Mouse (Mus musculus) retina, adult 2 months (tissue): Measurements from ENCODE around the gene Areg.
A peak's percentile ranks its signal among the peaks of the same experiment; 100 is the strongest.

Experiments used
- DNase-seq: peaks from one replicate; pipeline ENCODE4 v3.0.0-alpha.2; 2012; ENCODE audit warnings: low read depth, low spot score

The Areg gene

DNA sequence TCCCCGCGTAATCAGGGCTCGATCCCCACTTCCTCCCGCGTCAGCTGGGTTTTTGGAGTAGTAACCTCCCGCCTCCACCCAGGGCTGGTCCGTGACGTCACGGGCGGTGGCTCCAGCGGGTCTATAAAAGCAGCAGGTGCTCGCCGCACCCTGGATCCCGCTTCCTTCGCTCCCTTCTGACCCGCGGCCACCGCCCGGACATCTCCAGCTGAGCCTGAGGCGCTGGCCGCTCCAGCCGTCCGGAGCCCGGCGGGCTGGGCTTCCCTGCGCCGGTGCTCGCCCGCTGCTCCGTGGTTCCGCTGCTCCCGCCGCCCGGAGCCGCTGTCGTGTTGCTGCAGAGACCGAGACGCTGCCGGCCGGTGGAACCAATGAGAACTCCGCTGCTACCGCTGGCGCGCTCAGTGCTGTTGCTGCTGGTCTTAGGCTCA, at the start of gene Areg:
Gene Areg (plus strand): TSS at position 154 of the 428 bp plus-strand sequence.
- no peak for DNase-seq

DNA sequence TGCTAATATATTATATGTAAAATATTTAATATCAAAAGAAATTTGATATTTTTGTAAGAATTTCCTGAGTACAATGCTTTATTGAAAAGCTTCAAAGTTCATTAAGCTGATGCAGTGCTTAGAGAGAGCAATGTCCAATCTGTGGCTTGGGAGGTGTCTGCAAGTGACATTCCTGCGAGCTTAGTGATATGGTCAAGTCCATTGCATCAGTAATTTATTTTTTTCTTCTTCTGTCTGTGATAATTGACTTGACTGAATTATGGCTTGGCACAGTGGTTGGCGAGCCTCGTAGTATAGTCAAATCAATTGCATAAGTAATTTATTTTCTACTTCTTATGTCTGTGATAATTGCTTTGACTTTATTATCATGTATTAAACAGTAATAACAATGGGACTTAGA, 49.1 kb upstream of the Areg start:
- no peak for DNase-seq

- no peak for DNase-seq
These were observed 41.3 kb upstream of the Areg start for GRCm38 (mm10) chr5:91097911-91098614.

- DNase-seq: no peak
These were observed 37.7 kb upstream of the Areg start for GRCm38 (mm10) chr5:91101742-91102141.

DNA sequence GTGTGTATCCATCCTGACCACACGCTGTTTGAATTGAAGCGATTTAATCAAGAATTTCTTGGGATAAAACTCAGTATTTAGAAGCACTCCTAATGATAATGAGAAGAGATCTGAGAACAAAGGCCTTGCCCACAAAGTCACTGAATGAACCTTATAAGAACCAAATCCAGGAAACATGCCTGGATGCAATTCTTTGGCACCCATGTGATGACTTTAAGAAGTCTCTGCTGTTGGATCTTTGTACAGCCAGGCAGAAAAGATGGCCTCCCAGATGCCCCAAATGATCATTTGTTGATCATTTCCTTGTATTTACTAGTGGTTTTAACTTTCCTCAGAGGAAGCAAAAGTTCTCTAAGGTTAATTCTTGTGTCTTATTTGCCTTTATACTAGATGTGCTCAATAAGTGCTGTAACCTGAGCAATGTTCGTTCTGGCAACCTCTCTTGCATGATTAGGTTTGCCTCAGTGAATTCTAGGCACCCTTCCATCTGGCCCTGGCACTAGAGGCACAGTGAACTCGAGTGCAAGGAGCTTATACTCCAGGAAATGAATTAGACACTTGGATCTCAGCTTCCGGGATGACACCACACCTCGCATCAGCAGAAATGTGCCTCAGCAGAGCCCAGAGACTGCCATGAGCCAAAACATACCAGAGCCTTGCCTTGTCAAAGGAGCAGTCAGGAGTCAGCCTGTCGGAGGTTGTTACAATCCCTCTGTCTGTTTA, 35.3 kb upstream of the Areg start:
- DNase-seq: peak; percentile 13

DNA sequence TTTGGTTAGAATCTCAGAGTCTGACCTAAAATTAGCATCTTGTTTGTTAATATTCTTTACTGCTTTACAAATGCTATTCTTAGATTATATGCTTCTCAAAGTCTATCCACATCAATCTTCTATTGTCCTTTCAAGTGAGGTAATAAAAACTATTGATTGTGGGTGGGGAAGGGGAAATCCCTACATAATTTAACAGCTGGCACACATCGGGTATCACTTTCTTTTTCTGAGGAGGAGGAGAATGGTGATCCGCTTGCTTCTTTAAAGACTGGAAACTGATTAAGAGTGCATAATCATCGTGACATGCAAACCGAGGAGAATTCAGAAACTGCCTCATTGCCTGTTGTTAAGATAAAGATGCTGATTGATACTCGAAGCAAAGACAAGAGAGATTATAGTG, 33.2 kb upstream of the Areg start:
- no peak for DNase-seq

DNA sequence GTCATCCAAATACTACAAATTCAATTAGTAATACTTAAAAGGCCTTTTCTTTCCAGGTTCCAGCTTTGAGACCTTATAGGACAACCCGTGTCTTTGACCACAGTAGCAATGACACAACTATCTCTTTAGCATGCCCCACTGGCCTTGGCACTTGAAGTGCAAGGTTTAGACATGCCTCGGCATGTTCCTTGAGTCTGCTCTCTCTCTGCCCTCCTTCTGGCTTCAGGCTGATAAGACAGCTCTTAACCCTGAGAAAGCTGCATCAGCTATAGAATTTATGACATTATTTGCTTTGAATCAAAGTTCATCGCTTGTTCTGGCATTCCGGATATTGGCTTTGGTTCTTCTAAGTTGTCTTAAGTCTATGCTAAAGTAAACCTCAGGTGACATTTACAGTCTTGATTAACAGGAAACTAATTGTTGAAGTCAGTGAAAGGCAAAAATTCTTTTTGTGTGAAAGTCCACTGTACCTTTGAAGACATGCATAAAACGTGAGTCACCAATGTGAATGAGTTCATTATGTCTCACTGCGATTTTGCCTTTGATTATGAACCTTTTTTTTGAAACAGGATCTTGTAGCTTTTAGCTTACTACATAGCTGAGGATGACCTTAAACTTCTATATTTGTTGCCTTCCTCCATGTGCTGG, 29.3 kb upstream of the Areg start:
- DNase-seq: no peak

GRCm38 (mm10) chr5:91111019-91111418, 28.4 kb upstream of the Areg start:
- no peak for DNase-seq

DNA sequence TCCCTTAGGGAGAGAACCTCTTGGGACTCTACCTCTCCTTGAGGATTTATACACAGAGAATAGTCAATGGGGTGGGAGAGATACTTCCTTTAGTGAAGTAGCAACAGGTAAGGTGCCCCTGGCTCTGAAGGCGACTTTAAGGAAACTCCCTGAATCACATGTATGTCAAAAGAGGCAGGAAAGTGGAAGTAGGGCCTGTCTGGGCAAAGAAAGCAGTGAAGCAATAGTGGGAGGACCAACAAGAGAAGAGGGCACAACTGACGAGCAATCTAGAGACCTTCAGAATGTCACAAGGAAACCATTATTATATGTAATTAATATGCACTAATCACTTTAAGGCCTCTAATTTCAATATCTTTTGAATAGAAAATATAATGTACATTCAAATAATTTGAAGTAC, 25.4 kb upstream of the Areg start:
- DNase-seq: no peak

GRCm38 (mm10) chr5:91114574-91114973, 24.8 kb upstream of the Areg start:
- DNase-seq: no peak

DNA sequence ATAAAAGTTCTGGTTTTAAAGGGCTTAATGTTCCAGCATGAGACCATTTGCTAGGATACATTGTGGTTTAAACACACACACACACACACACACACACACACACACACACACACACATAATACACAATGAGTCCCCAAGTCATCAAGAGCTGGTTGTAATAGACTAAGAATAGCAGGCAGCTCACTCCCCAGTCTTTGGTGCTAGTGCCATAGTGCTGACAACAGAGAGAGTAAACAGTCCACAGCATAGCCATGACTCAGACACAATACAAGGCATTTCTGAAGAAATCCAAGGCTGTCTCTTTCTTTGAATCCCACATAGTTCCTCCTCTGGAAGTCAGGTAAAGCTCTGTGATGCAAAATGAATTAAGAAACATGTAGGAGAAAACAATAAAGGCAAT, 20.8 kb upstream of the Areg start:
- DNase-seq: no peak

DNA sequence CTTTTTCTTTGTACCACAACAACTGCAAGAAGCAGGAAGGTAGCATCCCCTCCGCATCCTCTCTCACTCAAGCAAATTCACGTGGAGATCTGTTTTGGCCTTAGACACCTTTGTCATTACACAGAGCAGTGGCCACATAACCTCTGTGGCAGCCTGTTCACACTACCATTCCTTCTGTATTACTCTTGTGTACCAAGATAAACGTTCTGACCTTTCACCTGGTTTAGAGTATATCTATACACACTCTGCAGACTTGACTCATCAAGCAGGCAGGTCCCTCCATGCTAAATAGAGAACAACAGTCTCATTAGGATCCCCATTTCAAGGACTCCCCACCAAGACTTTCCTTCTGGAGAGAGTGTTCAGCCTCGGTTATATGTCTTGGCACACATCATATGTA, 16.0 kb upstream of the Areg start:
- DNase-seq: no peak

DNA sequence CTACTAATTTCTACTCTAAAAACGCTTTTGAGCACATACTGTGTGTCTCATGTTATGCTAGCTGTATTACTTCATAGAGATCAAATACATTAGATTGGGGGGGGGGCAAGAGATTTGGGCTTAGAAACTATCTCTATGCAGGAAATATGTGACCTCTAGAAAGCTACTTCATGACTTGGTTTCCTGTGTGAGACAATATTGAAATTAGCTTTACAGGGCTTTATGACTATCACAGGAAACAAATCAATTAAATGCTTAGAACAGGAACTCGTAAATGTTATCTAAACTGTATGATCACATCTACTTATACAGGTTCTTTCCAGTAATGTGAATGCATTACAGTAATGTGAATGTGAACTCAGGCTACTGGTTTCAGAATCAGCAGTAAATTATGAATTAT, 15.3 kb upstream of the Areg start:
- no peak for DNase-seq

DNA sequence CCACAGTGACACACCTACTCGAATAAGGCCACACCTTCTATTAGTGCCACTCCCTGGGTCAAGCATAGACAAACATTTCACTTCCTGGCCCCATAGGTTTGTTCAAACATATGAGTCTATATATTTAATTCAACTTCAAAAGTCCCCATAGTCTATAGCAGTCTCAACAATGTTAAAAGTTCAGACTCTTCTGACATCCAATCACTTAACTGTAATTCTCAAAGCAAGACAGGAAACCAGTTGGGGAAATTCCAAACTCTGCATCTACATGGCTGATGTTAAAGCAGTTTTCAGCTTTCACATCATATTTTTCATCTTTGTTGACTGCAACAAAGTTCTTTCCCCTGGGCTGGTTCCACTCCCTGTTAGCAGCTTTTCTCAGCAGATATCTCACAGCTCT, 12.8 kb upstream of the Areg start:
- DNase-seq: no peak

- no peak for DNase-seq
These were observed 4.4 kb upstream of the Areg start for GRCm38 (mm10) chr5:91134961-91135360.

DNA sequence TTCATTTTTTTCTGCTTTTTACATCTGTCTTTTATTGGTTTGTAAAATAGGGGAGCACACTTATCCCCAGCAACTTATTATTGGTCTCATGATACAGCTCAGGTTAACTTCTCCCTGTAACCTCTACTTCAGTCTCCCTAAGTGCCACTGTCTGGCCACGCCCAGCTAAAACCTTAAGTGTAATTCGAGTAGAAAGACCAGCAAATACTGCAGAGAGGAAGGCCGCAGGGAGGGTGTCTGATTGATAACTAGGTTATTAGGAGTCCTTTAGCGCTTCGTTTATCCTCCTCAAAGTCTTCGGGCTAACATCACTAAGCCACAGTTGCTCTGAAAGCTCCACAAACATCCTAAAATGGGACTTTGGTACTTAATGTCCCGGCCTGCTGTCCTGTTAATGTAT, 429 bp upstream of the Areg start:
- DNase-seq: no peak

- no peak for DNase-seq
These were observed 1.6 kb downstream of the Areg start for GRCm38 (mm10) chr5:91140896-91141448.

GRCm38 (mm10) chr5:91144971-91145370, 5.6 kb downstream of the Areg start:
- no peak for DNase-seq

GRCm38 (mm10) chr5:91147001-91147400, 7.6 kb downstream of the Areg start:
- DNase-seq: no peak

- no peak for DNase-seq
These were observed 8.7 kb downstream of the Areg start for GRCm38 (mm10) chr5:91148054-91148453.

DNA sequence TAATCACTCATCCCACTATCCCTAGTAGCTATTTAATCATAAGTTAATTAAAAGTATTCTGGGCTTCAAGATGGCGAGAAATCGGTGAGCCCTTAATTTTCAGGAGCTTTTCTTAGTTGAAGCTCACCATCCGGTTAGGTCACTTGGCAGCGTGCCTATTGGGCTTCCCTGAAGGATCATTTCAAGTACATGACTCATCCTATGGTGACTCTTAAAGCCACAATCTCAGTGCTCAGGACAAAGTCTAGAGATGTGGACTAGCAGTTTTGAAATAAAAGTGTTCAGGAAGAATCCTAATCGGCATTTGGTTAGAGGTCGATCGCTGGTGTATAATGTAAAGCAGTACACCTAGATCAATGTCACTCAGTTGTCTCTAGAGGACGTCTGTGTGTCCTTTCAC, 17.3 kb downstream of the Areg start:
- DNase-seq: no peak

DNA sequence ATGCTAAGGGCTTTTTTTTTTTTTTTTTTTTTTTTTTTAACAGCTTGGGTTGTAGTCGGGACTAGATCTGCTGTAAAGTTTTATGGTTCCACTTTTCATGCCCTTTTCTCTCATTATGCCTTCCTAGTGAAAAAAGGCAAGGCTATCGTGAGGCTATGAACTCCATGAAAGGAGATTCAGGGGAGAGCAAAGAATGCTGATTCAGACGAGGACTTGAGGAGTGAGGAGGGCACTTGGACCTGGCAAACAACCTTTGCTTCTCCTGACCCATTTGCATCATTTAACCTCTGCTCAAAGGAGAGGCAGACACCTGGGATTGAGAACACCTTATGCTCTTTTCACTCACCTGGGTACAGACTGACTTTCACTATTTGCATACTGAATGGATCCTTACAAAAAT, 17.8 kb downstream of the Areg start:
- DNase-seq: no peak

GRCm38 (mm10) chr5:91162787-91163186, 23.4 kb downstream of the Areg start:
- DNase-seq: no peak
